Comparison of ENCODE assay signal across 8 mouse cellular contexts in the genomic region with DNA sequence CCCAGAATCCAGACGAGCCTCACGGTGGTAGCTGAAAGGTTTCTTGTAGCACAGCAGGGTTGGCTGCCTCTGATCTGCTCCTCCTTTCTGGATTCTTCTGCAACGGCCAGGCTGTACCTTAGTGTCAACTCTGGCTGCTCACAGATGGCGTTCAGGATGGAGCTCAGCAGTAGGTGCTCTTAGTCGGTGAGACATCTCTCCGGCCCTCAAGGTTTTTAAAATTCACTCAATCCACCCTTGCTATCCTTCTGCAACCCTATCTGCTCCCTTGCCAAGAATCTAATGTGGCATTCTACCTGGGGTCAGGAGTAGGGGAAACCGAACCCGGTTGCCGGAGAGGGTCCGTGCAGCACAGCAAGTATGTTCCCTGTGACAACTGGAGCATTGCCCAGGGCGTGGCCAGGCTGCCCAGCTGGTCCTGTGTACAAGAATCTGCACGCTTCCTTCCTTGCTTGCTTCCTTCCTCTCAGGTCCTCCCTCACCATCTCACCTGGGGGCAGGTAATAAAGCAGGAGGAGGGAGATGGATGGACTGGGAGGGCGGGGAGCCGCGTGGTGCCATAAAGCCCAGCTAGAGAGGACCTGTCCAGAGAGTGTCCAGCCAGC. TPM values are rescaled to one million over a fixed set of nuclear protein-coding genes. Genes with fewer than 3 reads are reported as not detected.
DNase-seq lines count a peak whose midpoint lies in the region; ATAC-seq and TF ChIP-seq lines count a peak whose summit lies in the region.

A gene (plus strand): TSS at position 600 of the 605 bp plus-strand sequence.

- no peaks in the 10 kb centered on the region for H3K4me1 ChIP-seq in liver, embryonic 11.5 days (replicated peaks; ENCODE audit: control insufficient read depth, insufficient read depth, low read length)
- H3K4me1 ChIP-seq in liver, postnatal 0 days (ENCODE audit: insufficient read depth): no peaks in the 10 kb centered on the region
- H3K4me1 ChIP-seq in hindbrain, embryonic 13.5 days (replicated peaks): peaks cover 13% of the 10 kb centered on the region
- H3K4me1 ChIP-seq in neural tube, embryonic 12.5 days: peaks cover 12% of the 10 kb centered on the region

- no peak within 1 kb of the TSS for H3K27ac ChIP-seq in liver, embryonic 11.5 days (ENCODE audit: low read depth, low read length)
- no peak within 1 kb of the TSS for H3K27ac ChIP-seq in liver, postnatal 0 days (ENCODE audit: low read depth)
- H3K27ac ChIP-seq in hindbrain, embryonic 13.5 days: no peak within 1 kb of the TSS
- H3K27ac ChIP-seq in neural tube, embryonic 12.5 days: no peak within 1 kb of the TSS

- no peak for TF ChIP-seq CTCF in liver, postnatal 0 days (IDR thresholded peaks at IDR 0.05; ENCODE audit: low read depth)

- no peak for TF ChIP-seq EP300 in liver, postnatal 0 days (IDR thresholded peaks at IDR 0.05; ENCODE audit: low read depth)

- H3K4me3 ChIP-seq in liver, embryonic 11.5 days (ENCODE audit: low read depth, low read length): peak within 1 kb of the TSS; percentile 20; the same call in 1 of the 2 replicates
- no peak within 1 kb of the TSS for H3K4me3 ChIP-seq in liver, postnatal 0 days (ENCODE audit: low read depth, low read length)
- peak within 1 kb of the TSS; percentile 44 for H3K4me3 ChIP-seq in hindbrain, embryonic 13.5 days
- H3K4me3 ChIP-seq in neural tube, embryonic 12.5 days: peak within 1 kb of the TSS; percentile 27

- H3K27me3 ChIP-seq in liver, embryonic 11.5 days (replicated peaks; ENCODE audit: control insufficient read depth, insufficient read depth, low read length): peaks cover 69% of the 10 kb centered on the region
- peaks cover 41% of the 10 kb centered on the region for H3K27me3 ChIP-seq in liver, postnatal 0 days (ENCODE audit: insufficient read depth, low read length)
- peaks cover 83% of the 10 kb centered on the region for H3K27me3 ChIP-seq in hindbrain, embryonic 13.5 days
- peaks cover 68% of the 10 kb centered on the region for H3K27me3 ChIP-seq in neural tube, embryonic 12.5 days (replicated peaks)

- no peaks in the 10 kb centered on the region for H3K9me3 ChIP-seq in liver, embryonic 11.5 days (ENCODE audit: control insufficient read depth, low read length)
- no peaks in the 10 kb centered on the region for H3K9me3 ChIP-seq in liver, postnatal 0 days (ENCODE audit: low read length)
- no peaks in the 10 kb centered on the region for H3K9me3 ChIP-seq in hindbrain, embryonic 13.5 days
- no peaks in the 10 kb centered on the region for H3K9me3 ChIP-seq in neural tube, embryonic 12.5 days

- no peaks in the 10 kb centered on the region for H3K36me3 ChIP-seq in liver, embryonic 11.5 days (ENCODE audit: control insufficient read depth, insufficient read depth, low read length)
- H3K36me3 ChIP-seq in liver, postnatal 0 days (replicated peaks; ENCODE audit: insufficient read depth, low read length): no peaks in the 10 kb centered on the region
- H3K36me3 ChIP-seq in hindbrain, embryonic 13.5 days: no peaks in the 10 kb centered on the region
- no peaks in the 10 kb centered on the region for H3K36me3 ChIP-seq in neural tube, embryonic 12.5 days

- no peak for ATAC-seq in liver, embryonic 11.5 days (replicated peaks; ENCODE audit: low FRiP score)
- no peak for ATAC-seq in liver, postnatal 0 days
- 0 out of 2 replicates have a peak, but pooled peaks have one; percentile 17 for ATAC-seq in hindbrain, embryonic 13.5 days (ENCODE audit: low FRiP score)
- ATAC-seq in neural tube, embryonic 12.5 days (ENCODE audit: low FRiP score, low read depth): no peak

- H3K9ac ChIP-seq in liver, embryonic 11.5 days (ENCODE audit: low read depth, low read length): no peak within 1 kb of the TSS
- no peak within 1 kb of the TSS for H3K9ac ChIP-seq in liver, postnatal 0 days (replicated peaks)
- peak within 1 kb of the TSS; percentile 74 for H3K9ac ChIP-seq in hindbrain, embryonic 13.5 days
- peak within 1 kb of the TSS; percentile 30; the same call in 1 of the 2 replicates for H3K9ac ChIP-seq in neural tube, embryonic 12.5 days

- H3K4me2 ChIP-seq in liver, embryonic 11.5 days: peak within 1 kb of the TSS; percentile 56
- H3K4me2 ChIP-seq in liver, postnatal 0 days (ENCODE audit: low read depth, low read length): no peak within 1 kb of the TSS
- H3K4me2 ChIP-seq in hindbrain, embryonic 13.5 days: peak within 1 kb of the TSS; percentile 76
- H3K4me2 ChIP-seq in neural tube, embryonic 12.5 days (replicated peaks): peak within 1 kb of the TSS; percentile 61

- WGBS in liver, embryonic 11.5 days: 62% methylated on average over 15 of the region's 15 CpGs
- 66% methylated on average over 15 of the region's 15 CpGs for WGBS in liver, postnatal 0 days (ENCODE audit: insufficient replicate concordance)
- WGBS in hindbrain, embryonic 13.5 days: 57% methylated on average over 15 of the region's 15 CpGs
- WGBS in neural tube, embryonic 12.5 days: 60% methylated on average over 15 of the region's 15 CpGs

- no peak for DNase-seq in liver, embryonic 11.5 days (ENCODE audit: low spot score)
- DNase-seq in liver, postnatal 0 days: no peak
- peak; percentile 89 for DNase-seq in cerebellum, postnatal 10 days
- DNase-seq in adrenal gland, postnatal 4 days (ENCODE audit: low spot score in 2 of 2): no peak
- no peak for DNase-seq in adipocyte (ENCODE audit: low spot score)
- DNase-seq in urinary bladder, postnatal 4 days (ENCODE audit: low spot score in 2 of 2): no peak

RNA-seq across cellular contexts. Expression of the gene that starts here (rescaled TPM):
- 0.37 TPM in 1 of 2 replicates, not detected in the other for polyA plus RNA-seq in liver, embryonic 11.5 days (2014; fragmentation: Nextera tagmentation; extraction: Ambion mirVana)
- polyA plus RNA-seq in liver, postnatal 0 days (2015; fragmentation: Nextera tagmentation; extraction: Ambion mirVana): 0.08 TPM in 1 of 2 replicates, not detected in the other
- 0.32 and 0.60 TPM in 2 replicates for polyA plus RNA-seq in hindbrain, embryonic 13.5 days (2015; fragmentation: Nextera tagmentation; extraction: Ambion mirVana)
- 0.27 and 0.38 TPM in 2 replicates for polyA plus RNA-seq in neural tube, embryonic 12.5 days (2016; fragmentation: Nextera tagmentation; extraction: Ambion mirVana)
- not detected for total RNA-seq in adrenal gland, postnatal 4 days (2021)

Comparison
In these comparisons a context has a peak if more than half of its experiments do, and no peak if none do; other contexts are left out.
1. Peak in ATAC-seq, H3K4me3 ChIP-seq, H3K9ac ChIP-seq and H3K4me2 ChIP-seq in hindbrain, embryonic 13.5 days; RNA of the gene not detected or under 1 TPM.
2. DNase-seq: peak in cerebellum, postnatal 10 days (2 of 2); none in liver, embryonic 11.5 days (single experiment), liver, postnatal 0 days (single experiment), adrenal gland, postnatal 4 days (0 of 2), adipocyte (single experiment) and urinary bladder, postnatal 4 days (0 of 2).